1 mouse cellular context compared by ENCODE assay signal in the genomic region with DNA sequence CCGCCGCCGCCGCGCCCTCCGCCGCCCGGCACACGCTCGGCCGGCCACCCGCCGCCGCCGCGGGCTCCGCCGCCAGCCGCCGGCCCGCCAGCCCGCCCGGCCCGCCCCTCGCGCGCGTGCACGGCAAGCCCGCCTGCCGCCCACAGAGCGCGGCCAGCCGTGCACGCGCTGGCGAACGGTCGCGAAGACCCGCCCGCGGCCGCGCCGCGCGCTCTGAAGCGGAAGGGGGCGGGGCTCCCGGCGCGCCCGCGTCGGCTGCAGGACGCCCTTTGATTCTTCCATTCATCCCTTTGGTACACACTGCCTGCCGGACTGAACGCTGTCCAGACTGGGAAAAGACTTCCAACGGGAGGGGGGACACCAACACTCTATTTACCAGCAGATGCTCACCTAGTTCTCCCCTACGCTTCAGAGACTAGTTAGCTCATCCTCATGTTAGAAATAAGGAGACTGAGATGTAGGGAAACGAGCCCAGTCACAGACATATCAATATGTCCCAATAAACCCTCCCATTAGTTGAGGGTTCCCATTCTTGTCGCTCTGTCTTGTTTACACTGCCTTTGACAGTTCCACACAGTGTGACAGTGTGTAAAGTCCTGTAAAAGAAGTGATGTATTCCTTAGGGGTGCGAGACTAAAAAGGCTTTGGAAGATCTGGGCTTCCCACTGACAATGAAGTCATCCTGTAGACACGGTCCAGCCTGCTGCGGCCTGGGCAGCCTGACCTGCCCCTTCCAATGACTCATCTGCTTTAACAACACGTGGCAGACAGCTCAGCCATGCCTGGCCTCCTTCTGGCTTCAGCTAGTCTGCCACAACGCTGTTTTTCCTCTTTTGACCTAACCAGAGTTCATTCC.
TF ChIP-seq lines count a peak whose summit lies in the region.

A gene (minus strand): TSS at position 58 of the 856 bp plus-strand sequence.

TF ChIP-seq in CH12.LX, 34 proteins besides CTCF, POLR2A, EP300 and RAD21 (continued from another document):
- TF ChIP-seq JUN (IDR thresholded peaks at IDR 0.05; ENCODE audit: insufficient read depth, low read depth, low read length) (no peak), USF2 (conservative IDR thresholded peaks at IDR 0.05; ENCODE audit: low read depth, low read length) (no peak), MAZ (IDR thresholded peaks at IDR 0.05; ENCODE audit: low read depth, low read length) (0 out of 2 replicates have a peak, but pooled peaks have one; percentile 16), MXI1 (IDR thresholded peaks at IDR 0.05; ENCODE audit: low read depth, low read length) (peak; percentile 54), IRF4 (IDR thresholded peaks at IDR 0.05; ENCODE audit: low read depth, low read length) (no peak), PAX5 (IDR thresholded peaks at IDR 0.05; ENCODE audit: low read length) (no peak), TCF12 (IDR thresholded peaks at IDR 0.05; ENCODE audit: low read depth, low read length) (peak; percentile 61; the same call in 1 of the 2 replicates), ETS1 (conservative IDR thresholded peaks at IDR 0.05; ENCODE audit: low read depth, low read length) (0 out of 2 replicates have a peak, but pooled peaks have one; percentile 15), E2F4 (IDR thresholded peaks at IDR 0.05; ENCODE audit: insufficient replicate concordance, low read depth, low read length) (no peak), JUND (conservative IDR thresholded peaks at IDR 0.05; ENCODE audit: low read depth, low read length) (no peak), POLR2AphosphoS2 (IDR thresholded peaks at IDR 0.05; ENCODE audit: low read depth, low read length) (no peak), GABPA (IDR thresholded peaks at IDR 0.05; ENCODE audit: insufficient replicate concordance, low read depth, low read length) (no peak), HCFC1 (IDR thresholded peaks at IDR 0.05; ENCODE audit: low read depth, low read length) (no peak), UBTF (IDR thresholded peaks at IDR 0.05; ENCODE audit: low read depth, low read length) (no peak), MEF2A (IDR thresholded peaks at IDR 0.05; ENCODE audit: borderline replicate concordance, low read depth, low read length) (no peak; the same call in 1 of the 2 replicates), CHD2 (IDR thresholded peaks at IDR 0.05; ENCODE audit: low read length) (no peak), TBP (conservative IDR thresholded peaks at IDR 0.05; ENCODE audit: low read depth, low read length) (0 out of 2 replicates have a peak, but pooled peaks have one; percentile 20), MAFK (IDR thresholded peaks at IDR 0.05; ENCODE audit: insufficient replicate concordance, low read length) (no peak; the same call in 1 of the 2 replicates), KAT2A (IDR thresholded peaks at IDR 0.05; ENCODE audit: insufficient replicate concordance, low read length) (no peak), MYC (IDR thresholded peaks at IDR 0.05; ENCODE audit: low read depth, low read length) (peak; percentile 67), NELFE (IDR thresholded peaks at IDR 0.05; ENCODE audit: low read depth, low read length) (peak; percentile 75), ZC3H11A (IDR thresholded peaks at IDR 0.05; ENCODE audit: low read depth, low read length) (no peak), NRF1 (IDR thresholded peaks at IDR 0.05; ENCODE audit: low read depth, low read length) (no peak), SMC3 (IDR thresholded peaks at IDR 0.05; ENCODE audit: low read depth, low read length) (no peak), MAX (IDR thresholded peaks at IDR 0.05; ENCODE audit: low read length) (peak; percentile 89), ELF1 (IDR thresholded peaks at IDR 0.05; ENCODE audit: low read depth, low read length) (peak; percentile 81), SIN3A (IDR thresholded peaks at IDR 0.05; ENCODE audit: low read length) (peak; percentile 21; the same call in 1 of the 2 replicates), RCOR1 (conservative IDR thresholded peaks at IDR 0.05; ENCODE audit: low read depth, low read length) (no peak), ZNF384 (IDR thresholded peaks at IDR 0.05; ENCODE audit: low read depth, low read length) (no peak), BHLHE40 (IDR thresholded peaks at IDR 0.05; ENCODE audit: low read depth, low read length) (peak; percentile 37; the same call in 1 of the 2 replicates), CHD1 (IDR thresholded peaks at IDR 0.05; ENCODE audit: low read depth, low read length) (no peak)
